Mouse (Mus musculus) megakaryocyte-erythroid progenitor cell, adult 5-6 weeks (primary cell): ENCODE data around the gene Arhgef3. TPM values are rescaled to one million over a fixed set of nuclear protein-coding genes. Genes with fewer than 3 reads are reported as not detected.

Source experiments
- ATAC-seq: replicated peaks from 2 replicates; pipeline ENCODE4 v1.8.0; 2016; ENCODE audit warnings: mild to moderate bottlenecking, inconsistent platforms; ENCODE audit not compliant: severe bottlenecking, poor library complexity, low FRiP score, low TSS enrichment
- total RNA-seq, 2 experiments: library from RNA; stranded (forward) in 1 of 2; stranded (reverse) in 1 of 2; fragments of 200-1000, 215-1000 nt in 1 of 2; fragments of >200 nt in 1 of 2; fragmentation: Nextera tagmentation in 1 of 2; gene quantifications; 2 replicates each; pipeline ENCODE4 v1.2.3; 2014 to 2017

Arhgef3 gene
- total RNA-seq (2014; fragmentation: Nextera tagmentation) (3.2 and 4.5 TPM in 2 replicates), total RNA-seq (2017) (4.4 and 6.7 TPM in 2 replicates)

DNA sequence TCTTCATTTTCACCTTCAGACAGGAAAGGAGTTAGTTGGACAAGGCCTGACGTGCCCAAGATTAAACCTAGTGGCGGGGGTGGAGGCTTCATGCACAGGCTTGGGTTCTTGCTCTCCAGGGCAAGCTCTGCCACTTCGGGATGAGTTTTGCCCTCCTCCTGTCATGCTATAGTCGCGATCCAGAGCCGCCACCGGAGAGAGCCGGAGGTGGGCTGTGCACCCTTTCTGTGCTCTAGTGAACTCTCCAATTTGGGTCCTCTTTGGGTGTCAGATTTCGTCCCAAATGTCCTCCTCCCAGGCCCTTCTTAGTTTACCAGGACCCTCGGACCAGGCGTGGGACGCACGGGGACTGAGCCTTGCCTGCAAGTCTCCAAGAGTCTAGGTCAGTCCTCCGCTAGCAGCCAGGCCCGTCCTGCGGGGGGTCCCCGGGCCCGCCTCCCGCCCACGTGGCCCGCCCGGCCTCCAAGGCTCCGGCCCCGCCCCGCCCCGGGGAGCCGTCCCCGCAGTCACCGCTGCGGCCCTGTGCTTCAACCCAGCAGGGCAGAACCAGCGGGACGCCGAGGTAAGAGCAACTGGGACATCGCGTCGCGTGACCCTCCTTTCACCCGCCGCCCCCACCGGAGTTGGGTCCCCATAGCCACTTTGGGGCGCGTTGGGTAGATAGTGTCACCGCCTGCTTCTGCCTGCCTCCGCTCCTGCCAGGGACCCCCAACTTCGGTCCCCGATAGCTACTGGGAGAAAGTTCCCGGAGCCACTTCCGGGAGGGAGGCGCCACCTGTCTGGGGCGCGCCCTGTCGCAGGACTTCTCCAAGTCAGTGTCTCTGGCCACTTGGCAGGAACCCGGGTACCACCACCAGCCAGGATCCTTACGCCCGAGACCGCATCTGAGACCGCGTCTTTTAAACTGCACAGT lies at the start of gene Arhgef3:
TSS of gene Arhgef3 (plus strand) at position 538 of the 913 bp plus-strand sequence.
- peak; percentile 56 for ATAC-seq

DNA sequence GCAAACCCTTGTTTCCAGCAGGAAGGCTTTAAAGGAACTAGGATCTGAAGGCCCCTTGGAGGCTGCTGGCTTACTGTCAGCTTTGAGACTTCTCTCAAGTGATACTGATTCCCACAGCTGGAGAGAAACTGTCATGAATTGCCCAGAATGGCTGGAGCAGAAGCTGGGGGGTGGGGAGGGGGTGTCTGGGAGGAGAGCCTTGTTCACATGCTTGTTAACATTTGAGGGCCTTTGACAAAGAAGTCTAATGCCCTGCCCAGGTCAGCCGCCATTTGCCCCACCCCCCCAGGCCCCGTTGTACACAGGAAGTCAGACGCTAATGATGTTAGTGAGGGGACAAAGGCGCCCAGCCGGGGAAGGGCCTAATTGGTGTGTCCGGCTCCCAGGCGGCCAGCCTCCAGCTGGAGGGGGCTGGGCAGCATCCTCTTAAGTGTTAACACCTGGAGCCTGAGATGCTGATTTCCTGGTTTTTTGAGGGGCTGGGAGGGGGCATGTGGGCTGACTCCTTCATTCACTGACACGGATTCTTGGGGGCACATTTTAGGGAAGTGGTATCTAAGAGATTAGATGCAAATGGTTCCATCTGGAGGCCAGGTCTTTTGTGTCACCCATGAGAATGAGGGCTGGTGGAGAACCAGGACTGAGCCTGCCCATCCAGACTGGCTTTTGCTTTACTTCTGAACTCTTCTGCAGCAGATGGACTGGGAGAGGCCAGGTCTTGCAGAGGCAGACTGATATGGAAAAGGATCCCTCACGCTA lies 48.3 kb upstream of the Arhgef3 start:
- no peak for ATAC-seq

DNA sequence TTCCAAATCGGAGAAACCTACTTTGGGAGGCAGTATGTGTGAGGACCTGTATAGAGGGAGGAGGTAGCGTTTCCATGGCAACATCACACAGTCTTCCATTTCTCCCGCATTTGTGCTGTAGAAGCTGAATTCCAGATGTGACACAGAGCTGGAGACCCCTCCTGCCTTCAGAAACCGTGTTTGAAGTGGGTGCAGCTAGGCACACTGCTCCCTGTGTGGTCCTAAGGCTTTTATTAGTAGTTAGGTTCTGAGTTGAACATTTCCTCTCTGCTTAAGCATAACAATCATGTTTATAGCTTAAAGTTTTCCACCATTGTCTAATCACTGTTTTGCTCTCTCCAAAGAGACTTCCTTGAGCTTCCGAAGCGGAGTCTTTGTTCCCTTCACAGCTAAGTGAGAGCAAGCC lies 46.8 kb upstream of the Arhgef3 start:
- ATAC-seq = no peak

DNA sequence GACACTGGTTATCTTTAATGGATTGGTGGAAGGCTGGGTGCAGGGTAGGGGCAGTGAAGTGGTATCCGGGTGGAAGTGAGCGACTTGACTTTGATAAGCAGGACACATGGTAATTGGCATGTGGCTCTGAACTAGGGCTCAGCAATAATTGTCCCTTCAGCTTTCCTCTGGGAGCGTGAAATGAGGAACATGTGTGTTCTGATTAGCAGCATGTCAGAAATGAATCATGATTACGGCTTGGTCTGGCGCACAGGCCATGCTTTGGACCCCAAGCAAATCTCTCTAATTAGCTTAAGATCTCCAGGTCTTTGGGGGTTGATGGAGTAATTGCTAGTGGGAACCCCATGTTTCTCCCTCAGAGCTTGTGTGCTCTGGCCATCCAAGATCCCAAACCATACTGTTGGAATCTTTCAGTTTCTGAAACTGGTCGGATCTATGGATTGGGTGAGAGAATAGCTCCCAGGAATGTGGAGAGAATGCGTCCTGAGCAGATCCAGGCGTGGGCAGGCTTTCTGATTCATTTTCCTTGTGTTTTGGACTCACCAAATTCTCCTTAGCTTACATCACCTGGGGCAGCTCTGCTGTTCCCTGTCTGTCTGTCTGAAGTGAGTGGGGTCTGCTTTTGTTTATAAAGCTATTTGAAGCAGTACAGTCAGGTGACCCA lies 45.1 kb upstream of the Arhgef3 start:
- no peak for ATAC-seq

DNA sequence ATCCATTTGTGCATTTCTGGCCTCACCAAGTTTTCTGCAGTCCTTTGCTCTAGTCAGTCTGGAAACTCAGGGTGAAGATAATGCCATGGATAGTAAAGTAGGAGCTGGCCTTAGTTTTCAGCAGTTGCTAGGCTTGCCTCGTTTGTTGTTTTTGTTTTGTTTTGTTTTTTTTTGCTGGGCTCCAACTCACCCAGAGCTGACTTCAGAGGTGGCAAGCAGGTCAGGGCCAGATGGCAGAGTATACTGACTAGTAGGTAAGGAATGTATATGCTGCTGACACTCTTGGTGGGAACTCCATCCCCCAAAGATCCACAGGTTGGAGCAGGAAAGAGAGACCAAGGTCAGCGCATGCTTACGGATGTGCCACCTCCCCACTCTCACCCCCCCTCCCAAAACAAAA lies 44.6 kb upstream of the Arhgef3 start:
- no peak for ATAC-seq

DNA sequence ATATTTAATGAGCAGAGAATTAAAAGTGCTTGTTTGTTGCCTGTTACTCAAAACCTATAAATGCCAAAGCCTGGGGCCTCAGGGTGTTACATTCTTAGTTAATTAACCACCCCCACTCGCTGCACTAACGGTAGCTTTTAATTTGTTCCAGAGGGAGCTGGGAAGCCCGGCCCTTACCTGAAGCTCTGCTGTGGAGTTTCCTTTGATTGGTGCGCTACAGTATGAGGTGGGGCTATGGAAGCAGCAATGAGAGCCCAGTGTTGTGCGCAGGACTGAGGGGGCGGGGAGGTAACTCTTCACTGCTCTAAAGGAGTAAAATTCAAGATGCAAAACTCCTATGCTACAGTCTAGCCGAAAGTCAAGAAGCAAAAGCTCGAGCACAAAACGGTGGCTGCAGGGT lies 43.9 kb upstream of the Arhgef3 start:
- no peak for ATAC-seq

DNA sequence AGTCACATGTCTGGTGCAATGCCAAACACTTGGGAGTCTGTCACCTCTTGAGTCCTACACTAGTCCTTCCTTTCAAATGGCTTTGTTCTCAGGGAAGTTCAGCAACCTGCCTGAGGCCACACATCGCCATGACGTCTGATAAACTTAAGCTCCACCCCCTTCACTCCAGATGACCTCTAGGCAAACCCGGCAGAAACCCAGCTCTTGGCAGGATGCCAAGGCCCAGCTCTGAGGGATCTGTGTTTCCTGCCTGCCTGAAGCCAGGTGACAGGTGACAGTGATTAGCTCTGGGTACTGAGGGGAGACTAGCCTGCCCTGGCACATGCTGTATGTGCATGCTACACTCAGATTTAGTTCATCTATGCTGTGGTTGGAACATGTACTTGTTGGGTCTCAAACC lies 42.7 kb upstream of the Arhgef3 start:
- ATAC-seq = 0 out of 2 replicates have a peak, but pooled peaks have one; percentile 18

DNA sequence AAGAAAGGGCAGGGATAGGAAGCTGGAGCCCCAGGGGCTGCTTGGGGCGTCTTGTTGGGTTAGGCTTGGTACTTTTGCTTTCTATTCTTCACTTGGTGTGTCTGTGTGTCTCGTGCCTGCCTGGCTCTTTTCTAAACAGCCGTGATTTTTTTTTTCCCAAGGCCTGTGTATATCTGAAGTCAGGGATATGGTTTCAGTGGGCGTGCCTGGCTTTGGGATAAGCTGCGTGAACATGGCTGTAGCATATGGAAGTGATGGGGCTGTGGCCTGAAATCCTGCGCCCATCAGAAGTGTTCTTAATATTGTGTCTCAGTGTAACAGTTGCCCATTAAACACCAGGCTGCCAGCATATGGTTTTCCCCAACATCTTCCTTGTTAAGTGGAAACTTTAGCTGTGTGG lies 39.6 kb upstream of the Arhgef3 start:
- ATAC-seq = no peak

DNA sequence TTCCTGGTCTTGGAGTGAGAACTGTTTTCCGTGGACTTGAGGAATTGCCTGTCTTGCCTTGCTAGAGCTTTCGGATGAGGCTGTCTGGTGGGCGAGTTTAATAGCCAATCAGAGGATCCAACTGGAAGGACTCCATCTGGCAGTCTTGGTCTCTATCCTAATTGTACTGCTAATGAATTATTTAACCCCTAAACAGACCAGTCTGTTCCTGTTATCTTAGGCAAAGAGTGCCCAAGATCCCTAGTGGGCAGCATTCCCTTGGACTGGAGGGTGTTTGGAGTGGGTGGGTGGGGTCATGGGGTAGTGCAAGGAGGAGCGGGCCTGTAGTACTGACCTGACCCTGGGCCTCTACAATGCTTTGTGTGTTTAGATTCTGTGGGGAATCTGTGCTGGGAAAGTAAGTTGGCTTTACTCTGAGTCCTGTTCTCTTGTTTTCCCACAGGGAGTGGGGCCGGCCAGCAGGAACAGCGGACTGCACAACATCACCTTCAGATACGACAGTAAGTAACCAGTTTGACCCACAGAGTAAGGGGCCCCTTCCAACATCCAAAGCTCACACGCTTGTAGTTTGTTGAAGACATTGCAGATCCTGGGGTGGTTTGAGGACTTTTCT lies 38.7 kb upstream of the Arhgef3 start:
- no peak for ATAC-seq

DNA sequence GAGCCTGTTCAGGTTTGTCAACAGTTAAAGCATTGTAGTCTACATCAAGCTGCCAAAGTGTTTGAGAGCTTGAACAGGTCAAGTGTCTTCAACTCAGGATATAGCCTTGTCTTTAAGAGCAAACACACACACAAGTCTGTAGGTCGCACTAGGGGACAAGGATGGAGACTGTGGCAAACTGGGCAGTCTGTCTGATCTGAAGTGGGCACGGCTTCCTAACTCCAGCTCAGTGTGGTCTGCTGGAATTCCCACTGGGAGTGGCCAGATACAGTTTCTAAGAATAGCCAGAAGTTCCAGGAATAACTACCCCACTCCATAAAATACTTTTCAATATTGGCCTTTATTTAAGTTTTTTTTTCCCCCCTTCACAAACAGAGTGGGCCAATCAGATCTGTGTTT lies 38.2 kb upstream of the Arhgef3 start:
- ATAC-seq = no peak

DNA sequence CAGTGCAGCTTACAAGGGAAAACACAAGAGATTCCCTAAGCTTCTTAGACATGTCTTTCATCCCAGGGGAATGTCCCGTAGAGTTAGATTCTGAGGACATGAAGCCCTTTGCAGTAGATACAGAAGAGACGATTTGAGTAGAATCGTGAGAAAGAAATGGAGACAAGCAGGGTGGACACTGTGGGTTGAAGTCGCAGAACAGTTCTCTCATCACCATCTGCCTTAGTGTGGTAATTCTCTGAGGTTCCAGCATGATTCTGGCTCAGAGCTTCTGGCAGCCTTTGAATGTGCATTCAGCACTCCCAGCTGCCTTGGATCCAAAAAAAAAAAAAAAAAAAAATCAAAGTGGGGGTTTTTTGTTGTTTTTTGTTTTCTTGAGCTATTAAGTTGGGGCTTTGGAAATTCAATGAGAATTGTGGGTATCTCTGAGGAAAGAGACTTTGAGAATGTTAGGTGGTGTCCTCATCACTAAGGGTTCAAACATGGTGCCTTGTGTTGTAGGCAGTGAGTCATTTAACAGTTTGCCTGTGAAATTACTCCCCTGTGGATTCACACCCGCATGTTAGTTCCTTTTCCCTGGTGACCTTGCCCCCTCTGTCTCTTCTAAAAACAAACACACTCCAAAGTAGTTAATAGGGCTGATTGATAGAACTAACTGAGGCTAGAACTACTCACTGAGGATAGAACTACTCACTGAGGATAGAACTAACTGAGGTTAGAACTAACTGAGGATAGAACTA lies 33.0 kb upstream of the Arhgef3 start:
- no peak for ATAC-seq

DNA sequence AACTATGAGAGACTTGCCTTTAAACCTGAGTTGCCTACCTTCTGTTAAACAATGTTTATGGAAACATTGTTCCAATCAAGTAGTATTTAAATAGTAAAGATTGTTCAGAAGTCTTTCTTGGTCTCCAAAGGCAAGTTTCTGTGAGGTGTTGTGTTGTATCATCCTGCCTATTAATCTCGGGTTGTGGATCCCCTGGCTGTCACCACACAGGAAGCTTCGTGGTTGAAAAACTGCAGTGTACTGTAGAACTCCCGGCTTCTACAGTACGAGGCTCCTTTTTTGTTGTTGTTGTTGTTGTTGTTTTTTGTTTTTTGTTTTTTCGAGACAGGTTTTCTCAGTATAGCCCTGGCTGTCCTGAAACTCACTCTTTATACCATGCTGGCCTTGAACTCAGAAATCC lies 29.2 kb upstream of the Arhgef3 start:
- ATAC-seq = no peak

DNA sequence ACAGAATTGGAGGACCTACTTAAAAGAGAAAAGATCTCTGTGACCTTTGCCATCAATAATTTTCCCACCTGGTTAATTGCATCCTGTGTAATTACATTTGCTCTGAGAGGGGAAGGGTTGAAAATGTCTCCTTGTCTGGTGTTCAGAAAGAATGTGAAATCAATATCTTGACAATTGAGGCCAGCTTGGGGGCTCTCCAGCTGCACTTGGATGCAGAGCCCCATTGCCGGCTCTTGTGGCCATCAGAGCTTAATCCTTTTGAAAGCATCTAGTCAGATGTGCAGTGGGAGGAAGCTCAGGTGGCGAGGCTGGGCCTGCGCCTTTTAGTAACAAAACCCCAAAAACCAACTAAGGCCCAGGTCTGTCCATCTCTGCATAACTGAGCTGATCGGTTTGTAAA lies 28.7 kb upstream of the Arhgef3 start:
- no peak for ATAC-seq

DNA sequence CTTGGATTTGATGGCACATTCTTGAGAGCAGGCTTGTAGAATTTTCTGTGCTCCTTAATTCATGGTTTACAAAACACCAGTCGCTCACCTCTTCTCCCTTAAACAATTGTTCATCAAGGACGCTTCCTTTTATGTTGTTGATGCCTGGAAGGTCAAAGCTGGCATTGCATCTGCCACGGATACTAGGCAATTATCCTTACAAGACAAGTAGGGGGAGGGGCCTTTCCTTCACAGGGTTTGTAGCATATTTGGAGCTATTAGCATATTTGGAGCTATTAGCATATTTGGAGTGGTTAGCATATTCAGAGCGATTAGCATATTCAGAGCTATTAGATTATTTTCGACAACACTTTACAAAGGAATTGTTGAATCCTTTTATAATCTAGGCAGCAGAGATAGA lies 20.5 kb upstream of the Arhgef3 start:
- ATAC-seq = no peak

DNA sequence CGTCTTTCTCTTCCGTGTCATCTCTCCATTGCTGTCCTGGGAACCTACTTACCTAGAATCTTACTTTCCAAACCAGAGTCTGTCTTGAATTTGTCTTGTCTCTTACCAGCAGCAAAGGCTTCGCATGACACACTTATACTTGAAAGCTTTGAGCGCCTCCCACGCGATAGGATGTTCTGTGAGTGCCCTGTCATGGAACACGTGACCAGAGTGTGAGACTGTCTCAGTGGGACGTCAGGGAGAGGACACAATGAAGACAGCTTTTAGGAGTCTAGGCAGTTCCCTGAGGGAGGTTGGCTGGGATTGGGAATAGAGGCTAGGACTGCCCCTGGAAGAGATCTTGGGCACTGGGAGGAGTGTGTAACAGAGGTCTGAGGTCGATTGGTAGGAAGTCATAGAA lies 18.6 kb upstream of the Arhgef3 start:
- ATAC-seq = no peak

DNA sequence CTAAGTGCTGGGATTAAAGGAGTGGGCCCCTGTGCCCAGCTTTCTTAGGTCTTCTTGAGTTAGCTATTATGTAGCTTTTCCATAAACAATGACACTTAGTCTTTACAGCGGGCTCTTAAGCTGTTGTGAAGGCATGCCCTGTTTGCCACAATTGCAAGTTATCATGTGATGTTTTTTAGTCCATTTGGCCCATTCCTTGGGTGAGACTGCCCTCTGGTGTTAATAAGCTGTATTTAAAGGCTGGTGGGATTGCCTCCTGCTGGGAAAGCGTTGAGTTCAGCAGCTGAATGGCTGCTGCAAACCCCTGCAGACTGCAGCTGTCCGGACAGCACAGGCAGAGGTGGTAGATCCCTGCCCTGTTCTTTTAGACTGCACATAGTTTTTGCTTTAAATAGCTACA lies 17.9 kb upstream of the Arhgef3 start:
- ATAC-seq = peak; percentile 55

DNA sequence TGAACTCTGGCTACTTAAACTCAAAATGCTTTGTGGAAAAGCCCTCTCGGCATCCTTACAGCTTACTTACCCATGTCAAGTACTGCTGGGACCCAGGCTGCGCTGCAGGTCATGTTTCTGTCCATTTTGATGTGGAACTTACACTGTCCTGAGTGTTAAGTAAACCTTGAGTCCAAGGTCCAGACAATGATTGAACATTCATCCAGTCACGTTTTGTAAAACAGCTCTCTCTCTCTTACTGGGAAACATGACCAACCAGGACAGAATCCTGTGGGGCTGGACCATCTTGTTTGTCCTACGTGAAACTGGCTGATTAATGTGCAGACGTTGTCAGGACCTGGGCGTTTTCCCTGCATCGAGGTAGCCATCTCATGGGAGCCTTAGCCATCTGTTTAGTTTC lies 13.0 kb upstream of the Arhgef3 start:
- no peak for ATAC-seq

DNA sequence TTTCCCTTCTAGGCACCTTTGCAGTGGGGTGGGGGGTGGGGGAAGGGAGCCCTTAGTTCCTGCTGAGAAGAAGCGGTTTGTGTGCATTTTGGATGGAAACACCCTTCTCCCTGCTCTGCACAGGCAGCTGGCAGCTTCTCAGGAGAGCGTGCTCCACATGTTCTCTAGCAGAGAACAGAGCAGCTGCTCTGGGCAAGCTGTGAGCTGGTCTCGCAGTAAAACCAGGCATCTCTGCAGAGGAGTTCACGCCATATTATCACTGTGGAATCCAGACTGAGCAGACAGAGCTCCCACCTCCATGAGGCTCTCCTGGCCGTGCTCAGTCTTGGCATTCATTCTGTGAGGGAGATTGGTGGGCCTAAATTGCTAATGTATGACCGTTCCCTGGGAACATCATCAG lies 12.0 kb upstream of the Arhgef3 start:
- ATAC-seq = no peak
